Mouse (Mus musculus) gastrocnemius, adult 2 months (tissue): Measurements from ENCODE around the gene Spryd7. TPM values are rescaled to one million over a fixed set of nuclear protein-coding genes. Genes with fewer than 3 reads are reported as not detected.
"Not testable (repeated sequence)": the region's sequence is repeated elsewhere in the genome, so short reads cannot be mapped to it uniquely, and the experiment has no call there.

Experiments used
- DNase-seq: peaks from one replicate; pipeline ENCODE4 v3.0.0; 2022
- H3K27ac ChIP-seq: fragments of 200-600 bp; 2 replicates; pipeline ENCODE4 v1.8.1; 2022; ENCODE audit warnings: mild to moderate bottlenecking
- H3K4me3 ChIP-seq: fragments of 200-600 bp; 2 replicates; pipeline ENCODE4 v1.8.1; 2022; ENCODE audit warnings: mild to moderate bottlenecking, moderate library complexity
- CTCF ChIP-seq: fragments of 200-600 bp; IDR thresholded peaks from 2 replicates; pipeline ENCODE4 v1.8.1; 2022; ENCODE audit warnings: antibody characterized with exemption, mild to moderate bottlenecking, moderate library complexity
- intact Hi-C: fragments of 180-260 bp; cut with DNase I; formaldehyde crosslinking; loops from one replicate; pipeline ENCODE4 v1.15.1; 2025
- total RNA-seq, 2 experiments: library from RNA; stranded (reverse); gene quantifications; 2 replicates each; pipeline ENCODE4 v1.2.3; 2021

Spryd7 gene
- total RNA-seq, 2 experiments from 2014 or later, result 43.7 to 55.9 TPM

DNA sequence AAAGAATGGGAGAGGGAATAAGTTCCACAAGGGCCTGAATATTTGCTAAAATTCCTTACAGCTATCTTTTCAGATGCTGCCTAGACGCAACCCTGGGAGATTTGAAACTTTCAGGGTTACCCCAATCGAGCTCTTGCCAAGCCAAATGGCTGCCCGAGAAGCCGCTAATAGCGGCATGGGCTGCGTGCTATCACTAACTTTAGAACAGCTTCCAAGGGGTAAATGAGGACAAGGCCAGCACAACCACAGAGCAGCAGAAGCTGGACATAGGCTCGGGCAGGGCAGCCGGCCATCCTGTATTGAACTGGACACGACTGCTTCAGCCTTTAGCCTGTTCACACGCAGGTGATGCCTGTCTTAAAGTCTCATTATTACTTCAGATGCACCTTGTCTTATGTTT lies 18.4 kb upstream of the Spryd7 start:
- peak; percentile 77 for DNase-seq
- intact Hi-C loops, result loop anchor here (2.0 to 10.0 kb wide), 3 partner anchors 74 to 760 kb away; no protein-coding TSS in a partner anchor
- Histone ChIP-seq H3K4me3 (peak overlapping the region; percentile 47), H3K27ac (peak overlapping the region; percentile 92)
- TF ChIP-seq CTCF, result no peak

DNA sequence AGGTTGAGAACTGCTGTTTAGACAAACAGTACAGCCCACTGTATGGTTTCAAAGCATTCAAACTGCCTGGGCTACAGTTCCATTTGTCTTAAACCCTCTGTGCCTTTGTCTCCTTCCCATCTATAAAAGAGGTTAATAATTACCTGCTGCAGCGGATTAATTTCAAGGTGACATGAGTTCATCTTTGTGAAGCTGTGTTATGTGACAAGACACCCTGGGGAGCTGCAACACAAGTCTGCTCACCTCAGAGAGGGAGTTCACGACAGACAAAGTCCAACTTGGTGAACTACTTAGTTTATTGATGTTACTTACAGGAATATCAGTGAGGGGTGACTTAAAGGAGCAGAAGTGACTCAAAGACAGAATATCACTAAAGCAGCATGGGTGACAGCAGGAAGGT lies 15.4 kb upstream of the Spryd7 start:
- DNase-seq, result no peak
- H3K27ac ChIP-seq, result no peak overlapping the region
- TF ChIP-seq CTCF, result no peak
- intact Hi-C loops, result loop anchor here (1.0 to 10.0 kb wide), 3 partner anchors 323 to 885 kb away; no protein-coding TSS in a partner anchor
- no peak overlapping the region for H3K4me3 ChIP-seq

DNA sequence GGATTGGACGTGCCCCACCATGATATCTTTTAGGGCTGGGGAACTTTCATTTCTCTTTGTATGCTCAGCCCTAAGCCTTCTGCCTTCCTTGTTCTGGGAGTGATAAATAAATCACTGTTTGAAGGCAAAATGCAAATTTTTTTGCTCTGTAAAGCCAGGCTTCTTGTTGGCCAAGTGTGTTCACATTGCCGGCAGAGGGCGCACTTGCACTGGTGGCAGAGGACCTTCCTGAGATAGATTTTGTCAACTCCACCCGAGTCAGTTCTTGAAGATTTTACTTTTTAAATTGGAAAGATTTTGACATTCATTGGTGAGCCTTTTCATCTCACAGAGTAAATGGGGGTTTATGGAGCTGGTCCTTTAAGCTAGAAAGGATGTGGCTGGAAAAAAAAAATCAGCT lies 14.7 kb upstream of the Spryd7 start:
- intact Hi-C loops, result loop anchor here (1.0 to 10.0 kb wide), 4 partner anchors 323 to 763 kb away; no protein-coding TSS in a partner anchor
- TF ChIP-seq CTCF, result peak; percentile 97; the same call in 1 of the 2 replicates
- peak; percentile 91 for DNase-seq
- Histone ChIP-seq H3K27ac (peak overlapping the region; percentile 67; the same call in 1 of the 2 replicates), H3K4me3 (peak overlapping the region; percentile 53)

DNA sequence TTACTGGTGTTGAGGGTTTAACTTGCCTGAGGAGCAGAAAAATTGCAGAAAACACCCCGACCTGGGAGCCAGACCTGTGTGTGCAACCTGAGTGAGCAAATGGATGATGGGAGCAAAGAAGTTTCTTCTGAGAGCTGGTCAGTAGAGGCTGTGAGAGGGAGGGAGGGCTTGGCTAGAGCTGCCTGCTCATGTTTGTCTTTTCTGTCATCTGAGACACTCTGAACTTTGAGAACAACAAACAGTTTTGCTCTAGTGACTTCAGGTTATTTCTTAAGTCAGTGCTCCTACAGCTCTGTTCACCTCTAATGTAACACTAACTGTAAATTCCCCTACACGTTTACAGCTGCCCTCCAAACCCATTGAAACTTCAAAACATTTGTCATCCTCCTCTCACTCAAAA lies 12.7 kb upstream of the Spryd7 start:
- no peak for TF ChIP-seq CTCF
- no peak overlapping the region for H3K4me3 ChIP-seq
- intact Hi-C loops, result no loop called here
- H3K27ac ChIP-seq, result no peak overlapping the region
- DNase-seq, result no peak

DNA sequence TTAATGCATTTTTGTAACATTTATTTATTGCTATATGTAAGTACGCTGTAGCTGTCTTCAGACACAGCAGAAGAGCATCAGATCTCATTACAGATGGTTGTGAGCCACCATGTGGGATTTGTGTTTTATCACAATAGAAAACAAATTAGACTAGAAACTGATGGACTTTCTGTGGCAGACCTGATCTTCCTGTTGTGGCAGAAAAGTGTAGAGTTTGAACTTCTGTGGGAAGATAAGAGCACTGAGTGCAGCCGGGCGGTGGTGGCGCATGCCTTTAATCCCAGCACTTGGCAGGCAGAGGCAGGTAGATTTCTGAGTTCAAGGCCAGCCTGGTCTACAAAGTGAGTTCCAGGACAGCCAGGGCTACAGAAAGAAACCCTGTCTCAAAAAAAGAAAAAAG lies 9.5 kb upstream of the Spryd7 start:
- intact Hi-C loops, H3K4me3 ChIP-seq, DNase-seq, H3K27ac ChIP-seq: not testable (repeated sequence)

DNA sequence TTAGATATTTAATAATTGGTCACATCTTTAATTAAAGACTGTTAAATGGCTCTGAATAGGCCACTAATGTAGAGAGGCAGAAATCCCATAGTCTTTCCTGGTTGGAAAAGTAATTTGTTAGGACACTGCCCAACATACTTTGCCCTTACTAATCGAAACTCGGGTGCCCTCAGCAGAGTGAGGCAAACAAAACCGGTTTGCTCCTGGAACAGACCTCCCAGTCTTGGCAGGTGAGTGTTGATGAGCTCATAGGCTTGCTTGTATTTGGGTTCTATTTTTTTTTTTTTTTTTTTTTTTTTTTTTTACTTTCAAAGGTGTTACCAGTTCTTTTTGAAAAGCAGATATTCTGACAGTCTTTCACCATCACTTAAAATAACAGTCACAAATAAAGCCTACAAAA lies 3.2 kb upstream of the Spryd7 start:
- intact Hi-C loops, result loop anchor here (5.0 kb wide), 3 partner anchors 87 to 228 kb away; no protein-coding TSS in a partner anchor
- Histone ChIP-seq H3K27ac (no peak overlapping the region), H3K4me3 (no peak overlapping the region)
- no peak for DNase-seq
- no peak for TF ChIP-seq CTCF

DNA sequence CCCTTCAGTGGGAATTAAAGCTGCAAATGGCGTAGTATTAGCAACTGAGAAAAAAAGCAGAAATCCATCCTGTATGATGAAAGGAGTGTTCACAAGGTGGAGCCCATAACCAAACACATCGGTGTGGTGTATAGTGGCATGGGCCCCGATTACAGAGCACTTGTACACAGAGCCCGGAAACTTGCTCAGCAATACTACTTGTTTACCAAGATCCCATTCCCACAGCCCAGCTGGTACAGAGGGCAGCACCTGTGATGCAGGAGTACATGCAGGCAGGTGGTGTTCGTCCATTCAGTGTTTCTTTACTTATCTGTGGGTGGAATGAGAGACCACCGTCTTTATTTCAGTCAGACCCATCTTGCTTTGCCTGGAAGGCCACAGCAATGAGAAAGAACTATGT lies 2.2 kb upstream of the Spryd7 start:
- Histone ChIP-seq H3K4me3 (no peak overlapping the region), H3K27ac (no peak overlapping the region)
- intact Hi-C loops, result loop anchor here (5.0 kb wide), 3 partner anchors 88 to 227 kb away; no protein-coding TSS in a partner anchor
- no peak for TF ChIP-seq CTCF
- no peak for DNase-seq

DNA sequence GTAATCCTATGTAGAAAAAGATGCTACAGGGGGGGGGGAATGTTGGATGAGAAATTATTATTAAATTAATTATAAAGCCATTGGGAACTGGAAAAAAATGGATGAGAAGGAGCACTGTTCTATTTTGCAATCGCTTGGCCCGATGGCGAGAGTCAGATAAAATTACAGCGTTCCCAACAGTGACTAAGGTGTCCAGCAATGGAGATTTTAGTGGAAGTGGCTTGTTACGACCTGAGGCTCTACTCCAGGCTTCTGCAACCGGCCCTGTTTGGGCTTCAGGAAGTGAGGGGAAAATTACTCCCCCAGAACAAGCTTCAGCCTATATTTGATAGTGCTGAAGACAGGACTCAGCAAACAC lies 776 bp downstream of the Spryd7 start:
- intact Hi-C loops, result loop anchor here (5.0 kb wide), 3 partner anchors 91 to 224 kb away; no protein-coding TSS in a partner anchor
- peak; percentile 66 for DNase-seq
- peak overlapping the region; percentile 98 for H3K27ac ChIP-seq
- peak overlapping the region; percentile 91 for H3K4me3 ChIP-seq
- TF ChIP-seq CTCF, result no peak

DNA sequence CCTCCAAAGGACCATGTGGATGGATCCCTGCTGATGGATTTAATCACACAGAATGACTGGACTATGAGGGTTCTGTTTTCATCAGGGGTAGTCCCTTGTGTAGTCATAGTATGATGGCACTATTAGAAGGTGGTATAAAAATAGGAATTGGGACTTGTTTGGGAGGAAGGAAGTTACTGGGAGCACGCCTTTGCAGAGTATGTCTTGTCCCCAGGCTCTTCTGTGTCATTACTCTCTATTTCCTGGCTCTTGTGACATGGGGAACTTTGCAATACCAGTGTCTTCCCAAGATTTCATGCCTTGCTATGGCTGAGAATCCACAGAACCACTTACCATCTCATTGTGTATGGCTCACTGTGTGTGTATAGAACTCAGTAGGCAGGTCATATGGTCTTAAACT lies 8.1 kb downstream of the Spryd7 start:
- no peak for DNase-seq
- no peak overlapping the region for H3K4me3 ChIP-seq
- H3K27ac ChIP-seq, result no peak overlapping the region
- no peak for TF ChIP-seq CTCF
- intact Hi-C loops, result no loop called here

DNA sequence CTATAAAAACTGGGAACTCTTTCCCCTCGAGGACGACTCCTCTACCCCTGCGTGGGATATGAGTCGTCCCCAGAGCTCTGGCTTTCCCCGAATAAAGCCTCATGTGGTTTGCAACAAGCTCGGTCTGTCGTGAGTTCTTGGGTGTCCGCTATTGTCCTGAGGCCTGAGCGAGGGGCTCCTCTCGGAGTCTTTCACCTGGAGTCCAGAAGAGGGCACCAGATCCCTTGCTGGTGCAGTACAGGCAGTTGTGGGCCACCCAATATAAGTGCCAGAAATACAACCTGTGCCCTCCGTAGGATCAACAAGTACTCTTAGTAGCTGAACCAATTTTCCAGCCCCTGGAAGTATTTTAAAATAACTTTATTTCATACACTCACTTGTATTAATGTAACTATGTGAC lies 18.9 kb downstream of the Spryd7 start:
- peak; percentile 36 for TF ChIP-seq CTCF
- H3K4me3 ChIP-seq, H3K27ac ChIP-seq, intact Hi-C loops: not testable (repeated sequence)
- DNase-seq, result peak; percentile 30

DNA sequence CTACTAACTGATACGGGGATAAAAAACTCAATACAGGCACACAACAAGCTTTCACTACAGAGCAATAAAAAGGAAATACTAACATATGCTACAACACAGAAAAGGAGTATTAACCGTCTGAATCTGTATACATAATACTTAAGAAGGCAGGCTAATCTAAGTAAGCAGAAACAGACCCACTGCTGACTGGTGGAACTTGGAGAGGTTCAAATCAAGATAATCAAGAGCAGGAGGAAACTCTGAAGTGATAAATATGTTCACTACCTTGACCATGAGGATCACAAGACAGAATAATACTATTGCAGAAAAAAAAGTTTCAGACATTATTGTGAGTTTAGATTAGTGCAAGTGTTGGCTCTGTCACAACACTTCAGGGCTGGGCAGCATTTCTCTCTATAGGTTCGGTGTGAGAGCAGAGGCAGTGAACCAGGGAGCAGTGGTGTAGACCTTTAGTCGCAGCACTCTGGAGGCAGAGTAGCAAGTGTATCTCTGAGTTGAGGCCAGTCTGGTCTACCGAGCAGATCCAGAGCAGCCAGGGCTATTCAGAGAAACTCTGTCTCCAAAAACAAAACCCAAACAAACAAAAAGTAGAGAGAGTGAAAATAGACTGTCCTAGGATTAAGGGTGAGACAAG lies 19.9 kb downstream of the Spryd7 start:
- intact Hi-C loops, result no loop called here
- no peak overlapping the region for H3K4me3 ChIP-seq
- TF ChIP-seq CTCF, result no peak
- no peak overlapping the region for H3K27ac ChIP-seq
- DNase-seq, result no peak

DNA sequence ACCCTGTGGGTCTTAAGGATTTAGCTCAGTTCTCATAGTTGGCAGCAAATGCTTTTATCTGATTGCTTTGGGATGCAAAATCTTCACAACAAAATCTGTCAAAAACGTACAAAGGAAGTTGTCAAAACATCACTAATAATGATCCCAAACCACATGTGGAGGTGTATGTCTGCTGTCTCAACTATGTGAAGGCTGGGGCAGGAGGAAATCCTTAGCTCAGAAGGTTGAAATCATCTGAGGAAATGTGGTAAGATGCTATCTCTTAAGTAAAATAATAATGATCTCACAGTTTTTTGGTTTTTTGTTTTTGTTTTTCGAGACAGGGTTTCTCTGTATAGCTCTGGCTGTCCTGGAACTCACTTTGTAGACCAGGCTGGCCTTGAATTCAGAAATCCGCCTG lies 20.9 kb downstream of the Spryd7 start:
- intact Hi-C loops, result no loop called here
- no peak for DNase-seq
- Histone ChIP-seq H3K4me3 (no peak overlapping the region), H3K27ac (no peak overlapping the region)
- TF ChIP-seq CTCF, result no peak

DNA sequence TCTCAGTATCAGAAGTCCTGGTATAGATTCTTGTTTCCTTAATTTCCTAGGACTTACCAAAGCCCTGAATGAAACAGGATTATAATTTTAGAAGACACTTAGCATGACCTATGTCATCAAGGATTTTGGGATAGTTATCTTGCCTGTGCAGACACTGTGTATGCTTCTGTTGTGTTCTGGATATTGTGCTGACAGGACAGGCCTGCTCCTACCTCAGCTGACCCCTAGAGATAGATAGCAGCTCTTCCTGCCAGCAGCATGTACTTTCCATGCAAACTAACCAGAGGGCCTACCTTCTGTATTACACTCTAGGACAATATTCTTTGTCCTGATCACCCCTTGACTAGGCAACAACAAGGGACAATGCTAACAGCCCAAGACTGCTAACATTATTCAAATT lies 25.7 kb downstream of the Spryd7 start:
- intact Hi-C loops, result no loop called here
- Histone ChIP-seq H3K27ac (no peak overlapping the region), H3K4me3 (no peak overlapping the region)
- TF ChIP-seq CTCF, result no peak
- DNase-seq, result no peak

DNA sequence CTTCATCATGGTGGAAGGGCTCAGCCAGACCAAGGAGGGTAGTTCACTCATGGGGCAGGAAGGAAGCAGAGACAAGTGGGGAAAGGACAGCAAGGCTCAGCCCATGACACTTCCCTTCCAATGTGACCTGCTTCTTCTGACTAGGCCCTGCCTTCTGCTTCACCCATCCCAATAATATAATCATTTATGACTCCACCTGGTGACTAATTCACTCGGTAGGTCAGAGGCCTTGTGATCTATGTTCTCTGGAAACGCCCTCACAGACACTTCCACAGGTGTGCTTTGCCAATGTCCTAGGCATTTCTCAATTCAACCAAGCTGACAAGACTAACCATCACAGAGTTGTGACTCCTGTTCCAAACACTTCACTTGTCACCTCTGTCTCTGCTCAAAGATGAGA lies 26.3 kb downstream of the Spryd7 start:
- no peak overlapping the region for H3K27ac ChIP-seq
- DNase-seq, result no peak
- H3K4me3 ChIP-seq, result no peak overlapping the region
- TF ChIP-seq CTCF, result no peak
- intact Hi-C loops, result no loop called here
